Mouse (Mus musculus) brain, embryonic 14.5 days (tissue): ENCODE data around the gene Rnf41.

Source experiments
- CTCF ChIP-seq: fragments of 200-500 bp; IDR thresholded peaks from 2 replicates; pipeline ENCODE4 v1.5.1; 2012; ENCODE audit warnings: inconsistent platforms, mild to moderate bottlenecking, moderate library complexity, borderline replicate concordance; ENCODE audit not compliant: insufficient read depth, insufficient read length; ENCODE audit errors: extremely low read depth
- POLR2A ChIP-seq: fragments of 200-500 bp; IDR thresholded peaks from 2 replicates; pipeline ENCODE4 v1.6.1; 2012; ENCODE audit warnings: mild to moderate bottlenecking, inconsistent platforms, borderline replicate concordance; ENCODE audit not compliant: poor library complexity, insufficient read depth, insufficient read length, severe bottlenecking; ENCODE audit errors: extremely low read depth

- TF ChIP-seq POLR2A, result no peak
- TF ChIP-seq CTCF, result no peak
Measured at GRCm38 (mm10) chr10:128390366-128390765, 21.1 kb upstream of the Rnf41 start.
